Mouse (Mus musculus): Measurements from ENCODE around the gene Urb1. TPM values are rescaled to one million over a fixed set of nuclear protein-coding genes. Genes with fewer than 3 reads are reported as not detected.

Gene Urb1
- polyA plus RNA-seq, 1 experiment from 2014 or later = 11.4 TPM

DNA sequence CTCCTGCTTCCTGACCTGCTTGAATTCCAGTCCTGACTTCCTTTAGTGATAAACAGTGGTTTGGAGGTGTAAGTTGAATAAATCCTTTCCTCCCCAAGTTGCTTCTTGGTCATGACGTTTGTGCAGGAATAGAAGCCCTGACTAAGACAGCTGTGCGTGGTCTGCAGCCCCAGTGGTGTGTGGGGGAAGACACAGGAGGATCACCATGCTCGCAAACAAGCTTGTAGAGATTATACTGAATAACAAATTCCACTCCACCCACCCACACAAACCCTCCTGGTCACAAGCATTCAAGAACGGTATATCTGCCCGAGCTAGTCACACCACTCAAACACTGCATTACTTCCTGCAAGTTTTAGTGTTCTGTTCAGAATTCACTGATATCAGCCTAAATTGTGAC, 18.1 kb downstream of the Urb1 start:
- Histone ChIP-seq H3K27me3 (replicated peaks) (no peaks in the 10 kb centered on the region), H3K4me2 (replicated peaks) (no peak overlapping the region), H3K27ac (no peak overlapping the region), H3K4me3 (no peak overlapping the region), H3K9ac (no peak overlapping the region), H3K36me3 (peaks cover 83% of the 10 kb centered on the region), H3K4me1 (no peaks in the 10 kb centered on the region), H3K9me3 (no peaks in the 10 kb centered on the region)
- 92% methylated on average over 5 of the region's 5 CpGs for WGBS
- no peak for ATAC-seq (ENCODE audit: low FRiP score, low read depth)

DNA sequence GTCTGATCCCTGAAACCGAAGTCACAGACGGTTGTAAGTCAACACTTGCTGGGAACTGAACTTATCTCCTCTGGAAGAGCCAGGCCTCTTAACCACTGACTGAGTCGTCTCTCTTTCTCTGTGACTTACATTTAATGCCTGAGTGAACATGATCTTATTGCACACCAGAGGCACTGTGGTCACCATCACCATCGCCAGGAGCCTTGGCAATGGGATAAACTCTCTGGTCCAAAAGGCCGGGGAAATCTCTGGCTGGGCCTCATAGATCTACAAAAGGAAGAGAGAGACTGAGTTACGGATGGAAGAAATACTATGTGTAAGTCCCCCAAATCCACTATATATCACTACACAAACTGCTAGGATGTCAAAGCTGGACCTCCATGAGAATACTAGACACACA, 19.3 kb downstream of the Urb1 start:
- Histone ChIP-seq H3K9ac (no peak overlapping the region), H3K27me3 (replicated peaks) (no peaks in the 10 kb centered on the region), H3K27ac (no peak overlapping the region), H3K36me3 (peaks cover 88% of the 10 kb centered on the region), H3K4me2 (replicated peaks) (no peak overlapping the region), H3K9me3 (no peaks in the 10 kb centered on the region), H3K4me3 (no peak overlapping the region), H3K4me1 (no peaks in the 10 kb centered on the region)
- no peak for ATAC-seq (ENCODE audit: low FRiP score, low read depth)
- WGBS = 90% methylated on average over 6 of the region's 6 CpGs

DNA sequence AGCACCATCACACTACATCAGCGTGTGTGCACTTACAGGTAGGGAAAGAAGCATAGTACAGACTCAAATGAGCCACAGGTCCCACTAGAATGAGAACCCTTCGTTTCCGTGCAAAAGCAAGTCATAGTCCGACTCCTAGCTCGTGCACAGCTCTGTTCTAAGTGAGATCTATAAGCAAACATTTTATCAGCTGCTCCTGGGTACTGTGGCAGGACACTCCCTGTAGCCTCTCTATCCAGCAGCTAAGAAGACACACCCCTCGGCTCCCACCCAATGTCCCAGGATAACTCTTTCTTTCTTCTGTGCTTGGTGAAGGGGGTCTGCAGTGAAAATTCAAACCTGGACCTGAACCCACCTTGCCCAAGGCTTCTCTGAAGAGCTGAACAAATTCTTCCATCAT, 21.6 kb downstream of the Urb1 start:
- 94% methylated on average over 6 of the region's 6 CpGs for WGBS
- Histone ChIP-seq H3K9ac (no peak overlapping the region), H3K36me3 (peaks cover 96% of the 10 kb centered on the region), H3K27ac (no peak overlapping the region), H3K4me2 (replicated peaks) (no peak overlapping the region), H3K27me3 (replicated peaks) (no peaks in the 10 kb centered on the region), H3K4me1 (no peaks in the 10 kb centered on the region), H3K4me3 (no peak overlapping the region), H3K9me3 (no peaks in the 10 kb centered on the region)
- no peak for ATAC-seq (ENCODE audit: low FRiP score, low read depth)

DNA sequence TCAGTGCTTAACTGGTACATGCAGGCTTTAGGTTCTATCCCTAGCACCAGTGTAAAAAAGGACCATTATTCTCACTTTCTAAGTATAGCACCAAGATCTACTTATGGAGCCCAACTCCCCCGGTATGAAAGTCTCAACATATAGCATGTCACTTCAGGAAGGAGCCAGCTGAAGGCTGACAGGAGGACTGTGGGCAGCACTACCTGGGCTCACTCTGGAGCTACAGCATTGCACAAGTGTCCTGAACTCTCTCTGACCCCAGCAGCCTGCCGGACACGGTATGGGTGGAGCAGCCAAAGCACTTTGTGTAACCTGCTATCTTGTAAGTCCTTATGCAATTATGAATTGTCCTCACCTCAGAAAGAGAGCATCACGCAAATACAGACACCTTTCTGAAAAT, 25.0 kb downstream of the Urb1 start:
- Histone ChIP-seq H3K4me1 (no peaks in the 10 kb centered on the region), H3K4me3 (no peak overlapping the region), H3K36me3 (peaks cover 89% of the 10 kb centered on the region), H3K4me2 (replicated peaks) (no peak overlapping the region), H3K9me3 (no peaks in the 10 kb centered on the region), H3K27ac (no peak overlapping the region), H3K9ac (no peak overlapping the region), H3K27me3 (replicated peaks) (no peaks in the 10 kb centered on the region)
- WGBS = 95% methylated on average over 4 of the region's 4 CpGs
- ATAC-seq (ENCODE audit: low FRiP score, low read depth) = no peak

DNA sequence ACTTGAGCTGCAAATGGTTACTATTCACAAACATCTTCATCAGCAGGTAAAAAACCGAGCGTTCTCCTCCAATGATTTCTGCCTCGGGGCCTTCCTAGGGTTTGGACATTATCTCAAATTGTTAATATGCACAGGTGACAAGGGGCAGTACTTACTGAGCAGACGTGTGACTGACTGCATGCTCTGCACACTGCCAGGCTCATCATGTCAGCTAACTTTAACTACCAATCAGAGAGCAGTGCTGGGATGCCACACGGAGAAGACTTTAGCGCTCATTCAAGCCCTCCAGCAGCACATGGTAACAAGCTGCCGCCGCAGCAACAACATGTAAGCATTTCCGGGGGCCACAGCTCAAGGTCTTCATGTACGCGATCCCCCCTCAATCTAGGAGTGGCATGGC, 26.9 kb downstream of the Urb1 start:
- 94% methylated on average over 11 of the region's 11 CpGs for WGBS
- peaks cover 89% of the 10 kb centered on the region for H3K36me3 ChIP-seq
- no peak for ATAC-seq (ENCODE audit: low FRiP score, low read depth)

DNA sequence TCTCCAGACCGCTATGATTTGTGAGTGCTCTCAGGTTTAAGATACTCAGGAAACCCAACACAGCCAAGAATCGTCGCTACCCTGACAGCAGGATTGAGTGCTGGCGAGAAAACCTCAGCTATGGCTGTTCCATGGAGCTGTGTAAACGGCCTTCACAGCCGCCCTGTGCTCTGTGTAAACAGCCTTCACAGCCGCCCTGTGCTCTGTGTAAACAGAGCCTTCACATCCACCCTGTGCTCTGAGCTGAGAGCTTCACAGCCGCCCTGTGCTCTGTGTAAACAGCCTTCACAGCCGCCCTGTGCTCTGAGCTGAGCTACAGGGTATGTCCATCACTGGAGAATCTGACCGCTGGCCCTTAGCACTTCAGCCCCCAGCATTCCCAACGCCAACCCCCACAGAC, 30.4 kb downstream of the Urb1 start:
- H3K4me3 ChIP-seq = no peak overlapping the region
- no peak for ATAC-seq (ENCODE audit: low FRiP score, low read depth)
- no peak overlapping the region for H3K9ac ChIP-seq
- no peaks in the 10 kb centered on the region for H3K9me3 ChIP-seq
- 81% methylated on average over 11 of the region's 11 CpGs for WGBS
- H3K36me3 ChIP-seq = peaks cover 90% of the 10 kb centered on the region
- no peak overlapping the region for H3K4me2 ChIP-seq (replicated peaks)
- no peak overlapping the region for H3K27ac ChIP-seq
- no peaks in the 10 kb centered on the region for H3K27me3 ChIP-seq (replicated peaks)
- no peaks in the 10 kb centered on the region for H3K4me1 ChIP-seq

More for the DNA sequence above, 26.9 kb downstream of the Urb1 start:
- no peaks in the 10 kb centered on the region for H3K27me3 ChIP-seq (replicated peaks)
- no peak overlapping the region for H3K4me2 ChIP-seq (replicated peaks)
- H3K9ac ChIP-seq = no peak overlapping the region
- no peak overlapping the region for H3K27ac ChIP-seq
- no peaks in the 10 kb centered on the region for H3K4me1 ChIP-seq
- H3K4me3 ChIP-seq = no peak overlapping the region
- no peaks in the 10 kb centered on the region for H3K9me3 ChIP-seq

DNA sequence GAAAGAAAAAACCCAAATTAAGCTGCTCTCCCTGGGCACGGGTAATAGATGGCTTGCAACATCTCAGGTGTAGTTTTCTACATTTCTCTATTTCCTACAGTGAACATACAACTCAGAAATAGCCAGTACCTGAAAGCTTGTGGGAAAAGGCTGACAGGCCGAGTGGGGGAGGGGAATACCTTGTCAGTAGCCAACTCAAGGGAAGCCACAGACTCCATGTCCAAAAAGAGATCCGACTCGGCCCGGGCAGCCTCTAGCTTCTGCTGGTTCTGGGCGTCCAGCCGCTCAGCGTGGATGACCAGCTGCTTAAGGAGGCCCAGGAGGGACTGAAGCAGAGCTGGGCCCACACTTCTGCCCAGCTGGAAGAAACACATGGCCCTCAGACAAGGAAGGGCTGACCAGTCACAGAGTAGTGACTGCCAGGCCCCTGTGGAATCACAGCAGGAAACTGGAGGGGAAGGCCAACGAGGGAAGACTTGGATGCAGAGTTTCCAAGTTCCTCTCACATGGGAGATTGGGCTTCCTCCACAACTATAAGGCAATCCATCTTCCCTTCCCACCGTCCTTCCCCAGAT, 34.2 kb downstream of the Urb1 start:
- Histone ChIP-seq H3K27me3 (replicated peaks) (no peaks in the 10 kb centered on the region), H3K36me3 (peaks cover 96% of the 10 kb centered on the region), H3K9me3 (no peaks in the 10 kb centered on the region), H3K4me2 (replicated peaks) (no peak overlapping the region), H3K27ac (no peak overlapping the region), H3K4me1 (no peaks in the 10 kb centered on the region), H3K4me3 (no peak overlapping the region), H3K9ac (0 out of 2 replicates have a peak overlapping the region, but pooled peaks have one; percentile 29)
- 78% methylated on average over 10 of the region's 10 CpGs for WGBS
- ATAC-seq (ENCODE audit: low FRiP score, low read depth) = no peak

DNA sequence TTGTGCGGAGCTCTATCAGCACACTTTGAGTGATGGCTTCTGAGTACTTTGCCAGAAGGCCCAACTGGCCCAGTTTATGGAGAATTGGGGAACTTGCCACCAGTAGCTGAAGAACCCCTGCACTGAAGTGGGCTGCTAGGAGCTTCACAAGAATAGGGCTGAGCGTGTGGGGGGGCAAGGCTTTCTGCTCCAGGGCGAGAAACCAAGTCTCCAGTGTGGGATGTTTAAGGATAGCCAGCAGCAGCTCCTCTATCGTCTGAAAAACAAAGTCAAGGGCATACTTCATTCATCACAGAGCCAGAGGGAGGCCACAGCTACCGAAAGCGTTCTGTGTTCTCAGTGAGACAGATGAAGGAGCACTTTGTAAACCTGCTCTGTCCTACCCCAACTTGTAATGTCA, 35.6 kb downstream of the Urb1 start:
- no peaks in the 10 kb centered on the region for H3K4me1 ChIP-seq
- H3K9ac ChIP-seq = no peak overlapping the region
- no peak for ATAC-seq (ENCODE audit: low FRiP score, low read depth)
- peaks cover 95% of the 10 kb centered on the region for H3K36me3 ChIP-seq
- H3K4me2 ChIP-seq (replicated peaks) = no peak overlapping the region
- H3K27ac ChIP-seq = no peak overlapping the region
- no peaks in the 10 kb centered on the region for H3K9me3 ChIP-seq
- H3K4me3 ChIP-seq = no peak overlapping the region
- WGBS = 95% methylated on average over 6 of the region's 6 CpGs
- H3K27me3 ChIP-seq (replicated peaks) = no peaks in the 10 kb centered on the region

DNA sequence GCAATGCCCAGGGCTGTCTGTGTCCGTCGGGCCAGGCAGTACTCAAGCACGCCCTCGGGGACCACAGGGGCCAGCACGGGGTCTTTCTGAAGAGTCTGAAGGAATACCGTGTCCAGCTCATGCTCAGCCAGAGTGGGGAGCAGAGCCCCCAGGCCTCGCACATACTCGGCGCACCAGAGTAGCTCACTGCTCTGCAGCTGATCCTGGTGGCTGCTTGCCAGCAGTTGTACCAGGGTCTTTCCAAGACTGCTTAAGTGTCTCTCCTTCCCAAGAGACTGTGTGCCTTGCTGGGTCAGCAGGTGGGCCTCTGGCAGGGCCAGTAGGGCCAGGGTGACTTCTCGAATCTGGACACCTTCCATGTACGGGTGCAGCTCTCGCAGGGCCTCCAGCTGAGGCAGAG, 36.0 kb downstream of the Urb1 start:
- ATAC-seq (ENCODE audit: low FRiP score, low read depth) = no peak
- WGBS = 94% methylated on average over 12 of the region's 12 CpGs
- Histone ChIP-seq H3K9me3 (no peaks in the 10 kb centered on the region), H3K9ac (no peak overlapping the region), H3K36me3 (peaks cover 96% of the 10 kb centered on the region), H3K4me3 (no peak overlapping the region), H3K27me3 (replicated peaks) (no peaks in the 10 kb centered on the region), H3K4me2 (replicated peaks) (no peak overlapping the region), H3K27ac (no peak overlapping the region), H3K4me1 (no peaks in the 10 kb centered on the region)

DNA sequence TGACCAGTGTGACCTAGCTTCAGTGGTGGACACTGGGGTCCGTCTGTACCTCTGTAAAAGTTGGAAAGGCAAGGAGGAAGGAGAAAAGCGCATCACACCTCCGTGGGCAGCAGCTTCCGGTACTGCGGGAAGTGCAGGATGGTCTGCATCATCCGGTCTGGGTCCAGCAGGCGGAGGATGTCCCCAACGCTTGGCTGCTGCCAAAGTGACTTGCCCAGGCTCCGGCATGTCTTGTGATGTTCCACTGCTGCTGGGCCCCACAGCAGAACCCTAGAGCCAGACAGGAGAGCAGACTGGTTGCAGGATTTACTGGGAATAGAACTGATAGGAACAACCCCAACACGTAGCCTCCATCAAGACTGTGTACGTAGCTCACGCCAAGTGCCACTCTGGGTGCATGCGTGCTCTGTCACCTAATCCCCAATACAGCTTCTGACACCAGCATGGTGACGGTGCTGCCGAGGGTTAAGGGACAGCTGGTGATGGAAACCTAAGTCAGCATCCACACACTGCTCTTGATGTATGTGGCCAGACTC, 43.2 kb downstream of the Urb1 start:
- H3K9me3 ChIP-seq = no peaks in the 10 kb centered on the region
- no peak overlapping the region for H3K4me2 ChIP-seq (replicated peaks)
- ATAC-seq (ENCODE audit: low FRiP score, low read depth) = no peak
- H3K4me1 ChIP-seq = no peaks in the 10 kb centered on the region
- H3K27ac ChIP-seq = no peak overlapping the region
- H3K36me3 ChIP-seq = peaks cover 86% of the 10 kb centered on the region
- H3K9ac ChIP-seq = no peak overlapping the region
- WGBS = 96% methylated on average over 15 of the region's 15 CpGs
- H3K27me3 ChIP-seq (replicated peaks) = no peaks in the 10 kb centered on the region
- no peak overlapping the region for H3K4me3 ChIP-seq

DNA sequence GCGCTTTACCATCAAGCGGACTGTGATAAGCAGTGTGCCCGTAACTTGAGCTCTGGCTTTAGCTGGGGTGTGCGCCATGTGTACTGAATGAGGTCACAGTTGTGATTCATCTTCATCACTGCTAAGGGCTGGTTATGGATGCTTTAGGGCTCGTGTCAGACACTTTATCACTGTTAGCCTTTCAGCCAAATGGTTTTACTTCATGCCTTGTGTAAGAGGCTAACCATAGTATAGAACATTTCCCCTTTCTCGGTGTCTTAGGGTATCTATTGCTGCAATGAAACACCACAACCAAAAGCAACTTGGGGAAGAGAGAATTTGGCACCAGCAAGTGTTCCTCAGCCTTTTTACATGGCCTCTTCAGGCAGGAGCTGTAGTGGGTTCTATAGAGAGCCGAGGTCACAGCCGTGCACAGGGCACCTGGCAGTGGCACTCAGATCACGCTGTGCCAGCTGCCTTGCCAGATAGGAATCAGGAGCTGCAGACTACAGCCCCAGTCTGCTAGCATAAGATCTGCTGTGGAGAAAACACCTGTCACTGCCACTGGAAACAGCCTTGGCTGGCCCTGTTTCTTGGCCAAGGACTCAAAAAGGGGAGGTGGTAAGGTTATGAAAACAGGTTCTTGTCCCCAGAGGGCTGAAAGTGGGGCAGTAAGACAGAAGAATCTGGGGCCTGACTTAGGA, 44.9 kb downstream of the Urb1 start:
- no peak for ATAC-seq (ENCODE audit: low FRiP score, low read depth)
- no peaks in the 10 kb centered on the region for H3K9me3 ChIP-seq
- WGBS = 89% methylated on average over 9 of the region's 9 CpGs
- H3K27me3 ChIP-seq (replicated peaks) = no peaks in the 10 kb centered on the region
- peaks cover 84% of the 10 kb centered on the region for H3K36me3 ChIP-seq
- H3K4me1 ChIP-seq = 0 out of 2 replicates have a peak, but pooled peaks cover 2% of the 10 kb centered on the region
- H3K9ac ChIP-seq = no peak overlapping the region
- no peak overlapping the region for H3K27ac ChIP-seq
- H3K4me3 ChIP-seq = no peak overlapping the region
- H3K4me2 ChIP-seq (replicated peaks) = no peak overlapping the region

DNA sequence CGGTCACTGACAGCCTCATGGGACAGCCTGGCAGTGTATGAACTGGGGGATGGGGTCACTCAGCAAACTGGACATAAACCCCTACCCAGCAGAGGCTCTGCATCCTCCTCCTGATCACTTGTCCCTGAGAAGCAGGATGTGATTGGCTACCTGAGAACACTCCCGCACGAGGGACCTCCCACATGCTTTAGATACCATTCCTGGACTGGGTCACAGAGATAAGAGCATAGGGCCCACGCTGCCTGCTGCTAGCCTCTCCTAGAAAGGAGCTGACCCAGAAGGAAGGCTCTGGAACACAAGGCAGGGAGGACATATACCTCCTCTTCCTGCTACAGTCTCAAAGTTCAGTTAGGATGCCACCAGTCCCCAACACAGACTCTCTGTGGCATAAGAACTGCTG, 49.7 kb downstream of the Urb1 start:
- Histone ChIP-seq H3K27me3 (replicated peaks) (no peaks in the 10 kb centered on the region), H3K9ac (no peak overlapping the region), H3K4me3 (no peak overlapping the region), H3K36me3 (peaks cover 66% of the 10 kb centered on the region), H3K27ac (no peak overlapping the region), H3K9me3 (no peaks in the 10 kb centered on the region), H3K4me1 (peaks cover 11% of the 10 kb centered on the region; the same call in 1 of the 2 replicates), H3K4me2 (replicated peaks) (no peak overlapping the region)
- no peak for ATAC-seq (ENCODE audit: low FRiP score, low read depth)
- 88% methylated on average over 4 of the region's 4 CpGs for WGBS

DNA sequence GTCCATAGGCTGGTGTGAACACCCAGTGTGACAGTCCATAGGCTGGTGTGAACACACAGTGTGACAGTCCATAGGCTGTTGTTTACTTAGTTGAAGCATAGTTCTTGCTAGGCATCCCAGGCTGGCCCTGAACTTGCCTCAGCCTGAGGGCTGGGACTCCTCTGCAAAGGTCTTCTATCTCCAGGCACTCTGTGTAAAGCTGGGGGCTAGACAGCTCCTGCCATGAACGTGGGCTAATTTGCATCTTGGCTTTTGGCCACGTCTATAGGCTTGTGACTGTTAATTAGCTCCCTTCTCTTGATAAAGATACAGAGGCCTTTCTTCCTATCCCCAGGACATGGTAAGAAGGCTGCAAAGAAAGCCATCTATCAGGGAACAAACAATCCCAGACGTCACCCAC, 50.9 kb downstream of the Urb1 start:
- 52% methylated on average over 3 of the region's 3 CpGs for WGBS
- Histone ChIP-seq H3K36me3 (peaks cover 67% of the 10 kb centered on the region), H3K27ac (no peak overlapping the region), H3K4me1 (peaks cover 11% of the 10 kb centered on the region; the same call in 1 of the 2 replicates), H3K9me3 (no peaks in the 10 kb centered on the region), H3K4me2 (replicated peaks) (no peak overlapping the region), H3K27me3 (replicated peaks) (no peaks in the 10 kb centered on the region), H3K9ac (no peak overlapping the region), H3K4me3 (no peak overlapping the region)
- ATAC-seq (ENCODE audit: low FRiP score, low read depth) = peak; percentile 65
